Mouse (Mus musculus) heart, embryonic 16.5 days (tissue): ENCODE measurements around the gene Tradd. TPM values are rescaled to one million over a fixed set of nuclear protein-coding genes. Genes with fewer than 3 reads are reported as not detected.
"Not testable (repeated sequence)": the region's sequence is repeated elsewhere in the genome, so short reads cannot be mapped to it uniquely, and the experiment has no call there.

Experiments used
- ATAC-seq: fragments of 200-750 bp; cut with Nextera tagmentation; replicated peaks from 2 replicates; pipeline ENCODE4 v1.8.0; 2017; ENCODE audit warnings: moderate number of reproducible peaks; ENCODE audit not compliant: insufficient read depth, low FRiP score; ENCODE audit errors: extremely low read depth
- H3K27ac ChIP-seq: fragments of 300-500 bp; sonication (generic); 2 replicates; pipeline ENCODE4 v1.5.1; 2014; ENCODE audit warnings: mild to moderate bottlenecking, low read length, control low read depth, moderate library complexity
- H3K27me3 ChIP-seq: fragments of 300-500 bp; sonication (generic); 2 replicates; pipeline ENCODE4 v1.6.1; 2014; ENCODE audit warnings: low read length, mixed read lengths; ENCODE audit not compliant: control insufficient read depth, insufficient read depth
- H3K36me3 ChIP-seq: fragments of 300-500 bp; sonication (generic); 2 replicates; pipeline ENCODE4 v1.6.1; 2014; ENCODE audit not compliant: control insufficient read depth, insufficient read depth
- H3K4me1 ChIP-seq: fragments of 300-500 bp; sonication (generic); 2 replicates; pipeline ENCODE4 v1.6.1; 2014; ENCODE audit warnings: low read length, mixed read lengths; ENCODE audit not compliant: control insufficient read depth, insufficient read depth
- H3K4me2 ChIP-seq: fragments of 300-500 bp; sonication (generic); 2 replicates; pipeline ENCODE4 v1.6.1; 2014; ENCODE audit warnings: low read depth, mild to moderate bottlenecking, control low read depth, low read length
- H3K4me3 ChIP-seq: fragments of 300-500 bp; sonication (generic); 2 replicates; pipeline ENCODE4 v1.5.1; 2014; ENCODE audit warnings: mild to moderate bottlenecking, control low read depth, low read length
- H3K9ac ChIP-seq: fragments of 300-500 bp; sonication (generic); 2 replicates; pipeline ENCODE4 v1.6.1; 2014; ENCODE audit warnings: low read length, control low read depth
- H3K9me3 ChIP-seq: fragments of 300-500 bp; sonication (generic); replicated peaks from 2 replicates; pipeline ENCODE4 v1.6.1; 2016; ENCODE audit warnings: low read length; ENCODE audit not compliant: control insufficient read depth
- WGBS: fragments of 180-500 bp; shearing (Covaris S2); extraction: QIAGEN DNeasy Blood & Tissue Kit; methylation state at CpG from one replicate; pipeline ENCODE4 v1.1.7; 2014; 5-methylcytosine and 5-hydroxymethylcytosine counted together
- polyA plus RNA-seq: library from polyadenylated mRNA; unstranded; fragments of >200 nt; fragmentation: Nextera tagmentation; extraction: Ambion mirVana; gene quantifications from 2 replicates; pipeline ENCODE4 v1.2.1, GENCODE M21; 2015

The Tradd gene
- polyA plus RNA-seq, 1 experiment from 2014 or later: 25.4 TPM

DNA sequence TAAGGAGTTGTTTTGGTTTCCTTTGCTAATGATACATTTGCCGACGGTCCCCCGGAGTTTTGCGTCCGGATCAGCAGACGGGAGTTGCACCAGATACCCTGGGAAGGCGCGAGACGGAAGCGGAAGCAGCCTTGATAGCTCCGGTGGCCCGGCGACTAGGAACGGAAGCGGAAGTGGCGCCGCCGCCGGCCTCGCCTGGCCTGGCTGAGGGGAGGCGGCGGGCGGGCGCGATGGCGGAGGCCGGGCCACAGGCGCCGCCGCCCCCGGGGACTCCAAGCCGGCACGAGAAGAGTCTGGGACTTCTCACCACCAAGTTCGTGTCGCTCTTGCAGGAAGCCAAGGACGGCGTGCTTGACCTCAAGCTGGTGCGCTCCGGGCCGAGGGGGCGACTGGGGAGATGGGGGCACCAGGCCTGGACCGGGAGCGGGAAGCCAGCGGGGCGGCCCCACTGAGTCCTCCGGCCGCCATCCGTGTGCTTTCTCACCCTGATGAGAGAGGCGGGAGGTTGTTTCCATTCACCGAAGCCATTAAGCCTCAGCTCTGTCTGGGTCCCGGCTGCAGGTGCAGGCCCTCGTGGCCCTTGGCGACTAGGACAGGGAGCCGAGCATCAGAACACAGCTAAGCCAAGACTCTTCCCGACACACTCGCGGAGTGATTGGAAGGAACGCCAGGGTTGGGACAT is 33.2 kb upstream of the Tradd start, which contains the start of gene E2f4:
TSS of gene E2f4 (plus strand) at position 153 of the 682 bp plus-strand sequence.
- H3K4me1 ChIP-seq: peaks cover 19% of the 10 kb centered on the region
- no peaks in the 10 kb centered on the region for H3K9me3 ChIP-seq
- WGBS: under 1% methylated on average over 58 of the region's 58 CpGs

DNA sequence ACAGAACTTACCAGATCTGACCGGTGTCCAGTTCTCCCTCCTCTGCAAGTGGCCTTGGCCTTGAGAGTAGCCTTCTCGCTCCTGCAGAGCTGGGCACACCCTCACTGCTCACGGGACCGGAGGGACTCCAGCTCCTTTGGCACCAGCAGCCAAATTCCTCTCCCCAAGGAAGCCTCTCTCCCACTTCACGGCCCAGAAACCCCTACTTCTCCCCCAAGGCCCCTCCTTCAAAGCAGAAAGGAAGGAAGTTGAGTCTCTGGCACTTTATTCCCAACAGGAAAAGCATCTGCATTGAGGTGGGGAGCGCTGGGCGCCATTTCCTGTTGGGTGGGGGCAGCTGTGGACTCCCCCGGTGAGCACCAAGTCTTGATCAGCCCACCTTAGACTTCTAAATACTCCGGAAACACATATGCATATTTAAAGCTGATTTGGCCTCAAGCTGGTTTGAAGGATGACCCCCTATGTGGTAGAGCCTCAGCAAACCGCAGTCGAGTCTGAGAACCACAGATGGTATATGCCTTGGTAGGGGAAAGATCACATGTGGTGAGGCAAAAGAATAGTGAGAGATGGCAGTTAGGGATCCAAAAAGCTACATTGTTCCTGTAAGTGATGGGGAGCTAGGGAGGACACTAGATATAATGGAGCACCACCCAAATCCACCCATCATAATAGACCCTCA is 31.6 kb upstream of the Tradd start, which contains the start of gene Exoc3l:
TSS of gene Exoc3l (minus strand) at position 207 of the 679 bp plus-strand sequence.
- peak within 1 kb of the TSS; percentile 89 for H3K4me3 ChIP-seq
- no peaks in the 10 kb centered on the region for H3K27me3 ChIP-seq
- H3K27ac ChIP-seq: peak within 1 kb of the TSS; percentile 79
- ATAC-seq: no peak
- H3K9ac ChIP-seq: peak within 1 kb of the TSS; percentile 92
- peaks cover 17% of the 10 kb centered on the region for H3K36me3 ChIP-seq
- H3K4me1 ChIP-seq: peaks cover 19% of the 10 kb centered on the region
- peak within 1 kb of the TSS; percentile 98 for H3K4me2 ChIP-seq
- H3K9me3 ChIP-seq: no peaks in the 10 kb centered on the region
- 38% methylated on average over 11 of the region's 11 CpGs for WGBS

More for the DNA sequence above, 33.2 kb upstream of the Tradd start, which contains the start of gene E2f4:
- ATAC-seq: peak; percentile 87
- Histone ChIP-seq H3K4me3 (peak within 1 kb of the TSS; percentile 89), H3K4me2 (peak within 1 kb of the TSS; percentile 98), H3K27me3 (no peaks in the 10 kb centered on the region), H3K9ac (peak within 1 kb of the TSS; percentile 92), H3K36me3 (peaks cover 30% of the 10 kb centered on the region), H3K27ac (peak within 1 kb of the TSS; percentile 79)

DNA sequence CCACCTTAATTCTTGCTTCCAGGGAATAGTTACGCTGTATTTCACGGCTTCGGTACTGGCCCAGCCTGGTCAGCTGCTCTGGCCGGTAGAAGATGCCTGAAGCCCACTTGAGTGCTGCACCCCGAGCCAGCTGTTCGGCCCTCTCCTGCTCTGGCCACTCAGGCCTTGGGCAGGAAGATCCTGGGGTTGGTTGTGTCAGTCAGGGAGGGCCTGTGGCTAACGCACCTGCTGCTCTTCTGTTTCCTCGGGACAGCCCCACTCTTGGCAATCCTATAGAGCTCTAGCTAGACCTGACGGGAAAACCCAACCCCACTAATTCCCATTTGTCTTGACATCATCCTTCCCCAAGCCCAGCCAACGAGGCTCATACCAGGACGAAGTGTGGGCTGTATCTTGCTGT is 30.8 kb upstream of the Tradd start:
- Histone ChIP-seq H3K4me2 (peak overlapping the region; percentile 52), H3K27ac (peak overlapping the region; percentile 56), H3K4me1 (peaks cover 24% of the 10 kb centered on the region), H3K4me3 (peak overlapping the region; percentile 37), H3K36me3 (peaks cover 9% of the 10 kb centered on the region), H3K9ac (peak overlapping the region; percentile 31), H3K9me3 (no peaks in the 10 kb centered on the region), H3K27me3 (peaks cover 6% of the 10 kb centered on the region; the same call in 1 of the 2 replicates)
- WGBS: 57% methylated on average over 11 of the region's 11 CpGs
- ATAC-seq: no peak

DNA sequence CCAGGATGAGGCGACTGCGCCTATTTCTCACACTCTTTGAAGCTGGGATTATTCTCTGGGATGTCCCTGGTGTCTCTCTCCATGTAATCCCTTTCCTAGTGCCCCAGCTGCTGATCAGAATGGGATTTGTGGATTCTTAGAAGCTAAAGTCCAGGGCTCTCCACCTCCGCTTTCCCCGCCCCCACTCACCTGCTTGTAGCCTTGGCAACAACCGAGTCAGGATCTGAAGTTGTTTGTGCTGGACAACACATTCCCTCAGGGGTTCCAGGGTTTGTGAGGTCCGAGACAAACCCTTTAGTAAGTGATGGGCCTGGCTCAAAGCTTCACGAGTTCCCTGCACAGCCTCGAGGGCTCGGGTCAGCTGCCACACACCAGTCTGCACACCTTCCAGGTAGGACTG is 30.4 kb upstream of the Tradd start:
- WGBS: 62% methylated on average over 9 of the region's 9 CpGs
- peak overlapping the region; percentile 37 for H3K4me3 ChIP-seq
- peaks cover 6% of the 10 kb centered on the region; the same call in 1 of the 2 replicates for H3K27me3 ChIP-seq
- no peak for ATAC-seq
- peaks cover 29% of the 10 kb centered on the region for H3K4me1 ChIP-seq
- H3K9ac ChIP-seq: no peak overlapping the region
- no peaks in the 10 kb centered on the region for H3K9me3 ChIP-seq
- H3K4me2 ChIP-seq: peak overlapping the region; percentile 52
- peaks cover 4% of the 10 kb centered on the region for H3K36me3 ChIP-seq
- H3K27ac ChIP-seq: no peak overlapping the region

DNA sequence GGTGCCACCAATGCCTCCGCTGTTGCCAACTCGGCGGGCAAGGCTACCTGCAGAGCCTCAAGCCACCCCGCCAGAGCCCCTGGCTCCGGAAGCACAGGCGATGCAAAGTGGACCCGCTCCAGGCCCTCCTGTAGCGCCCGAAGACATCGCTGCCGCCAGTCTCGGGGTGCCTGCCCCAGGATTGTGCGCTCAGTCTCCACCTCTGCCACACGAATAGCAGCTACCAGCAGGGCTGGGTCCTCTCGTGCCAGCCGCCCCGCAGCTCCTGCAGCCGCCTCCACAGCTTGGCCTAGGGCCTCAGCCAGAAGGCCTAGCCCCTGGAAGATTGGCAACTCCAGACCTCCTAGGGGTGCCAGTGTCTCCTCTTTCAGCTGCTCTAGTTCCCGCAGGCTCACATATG is 29.0 kb upstream of the Tradd start:
- no peak overlapping the region for H3K4me2 ChIP-seq
- no peak for ATAC-seq
- 60% methylated on average over 19 of the region's 19 CpGs for WGBS
- H3K27ac ChIP-seq: no peak overlapping the region
- no peak overlapping the region for H3K9ac ChIP-seq
- H3K4me3 ChIP-seq: no peak overlapping the region
- H3K27me3 ChIP-seq: peaks cover 6% of the 10 kb centered on the region; the same call in 1 of the 2 replicates
- peaks cover 25% of the 10 kb centered on the region for H3K4me1 ChIP-seq
- H3K9me3 ChIP-seq: no peaks in the 10 kb centered on the region
- no peaks in the 10 kb centered on the region for H3K36me3 ChIP-seq

DNA sequence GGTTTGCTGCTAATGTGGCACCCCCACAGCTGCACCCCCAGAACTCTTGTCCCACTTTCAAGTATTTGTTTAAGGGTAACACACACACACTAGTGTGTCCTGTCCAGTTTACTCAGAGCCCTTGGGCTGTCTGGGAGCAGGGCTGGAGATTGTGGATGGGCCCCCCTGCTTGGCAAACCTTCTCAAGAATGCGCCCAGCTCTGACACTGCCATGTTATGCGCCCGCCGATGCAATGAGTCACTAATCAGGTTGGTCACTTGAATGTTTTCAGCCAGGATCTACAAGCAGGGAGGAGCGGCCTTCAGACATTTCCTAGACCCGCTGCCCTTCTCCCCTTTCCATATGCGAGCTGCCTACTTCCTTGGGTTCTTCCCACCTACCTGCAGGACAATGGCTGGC is 28.1 kb upstream of the Tradd start:
- WGBS: 65% methylated on average over 7 of the region's 7 CpGs
- H3K9ac ChIP-seq: no peak overlapping the region
- no peaks in the 10 kb centered on the region for H3K9me3 ChIP-seq
- no peak overlapping the region for H3K4me2 ChIP-seq
- H3K27me3 ChIP-seq: peaks cover 6% of the 10 kb centered on the region; the same call in 1 of the 2 replicates
- ATAC-seq: no peak
- no peaks in the 10 kb centered on the region for H3K36me3 ChIP-seq
- H3K4me3 ChIP-seq: no peak overlapping the region
- no peak overlapping the region for H3K27ac ChIP-seq
- H3K4me1 ChIP-seq: peaks cover 22% of the 10 kb centered on the region

DNA sequence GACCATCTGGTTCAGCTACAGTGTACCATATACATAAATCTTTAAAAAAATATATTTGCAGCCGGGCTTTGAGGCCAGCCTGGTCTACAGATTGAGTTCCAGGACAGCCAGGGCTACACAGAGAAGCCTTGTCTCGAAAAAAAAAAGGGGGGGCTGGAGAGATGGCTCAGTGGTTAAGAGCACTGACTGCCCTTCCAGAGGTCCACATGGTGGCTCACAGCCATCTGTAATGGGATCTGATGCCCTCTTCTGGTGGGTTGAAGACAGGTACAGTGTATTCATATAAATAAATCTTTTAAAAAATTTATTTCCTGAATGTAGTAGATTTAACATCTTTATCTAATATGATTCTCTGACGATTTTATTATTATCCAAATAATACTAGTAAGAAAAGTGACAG is 27.4 kb upstream of the Tradd start:
- not testable (repeated sequence) for H3K4me3 ChIP-seq, ATAC-seq, H3K9me3 ChIP-seq, H3K27ac ChIP-seq, H3K27me3 ChIP-seq, H3K9ac ChIP-seq, H3K36me3 ChIP-seq, H3K4me2 ChIP-seq
- 62% methylated on average over 3 of the region's 3 CpGs for WGBS
- peaks cover 18% of the 10 kb centered on the region for H3K4me1 ChIP-seq

DNA sequence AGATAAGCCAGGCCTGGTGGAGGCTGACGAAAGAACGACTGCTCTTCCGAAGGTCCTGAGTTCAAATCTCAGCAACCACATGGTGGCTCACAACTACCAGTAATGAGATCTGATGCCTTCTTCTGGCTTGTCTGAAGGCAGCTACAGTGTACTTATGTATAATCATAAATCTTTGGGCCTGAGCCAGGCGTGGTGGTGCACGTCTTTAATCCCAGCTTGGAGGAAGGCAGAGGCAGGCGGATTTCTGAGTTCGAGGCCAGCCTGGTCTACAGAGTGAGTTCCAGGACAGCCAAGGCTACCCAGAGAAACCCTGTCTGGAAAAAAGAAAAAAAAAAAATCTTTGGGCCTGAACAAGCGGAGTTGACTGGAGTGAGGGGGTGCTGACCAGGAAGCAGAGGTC is 27.0 kb upstream of the Tradd start:
- H3K4me2 ChIP-seq, H3K9me3 ChIP-seq, H3K27me3 ChIP-seq, H3K9ac ChIP-seq, H3K27ac ChIP-seq, ATAC-seq, H3K4me3 ChIP-seq, H3K36me3 ChIP-seq: not testable (repeated sequence)
- 76% methylated on average over 8 of the region's 8 CpGs for WGBS
- H3K4me1 ChIP-seq: peaks cover 14% of the 10 kb centered on the region
